Mouse (Mus musculus): ENCODE data around the gene Nanos3.

Nanos3 gene

GRCm38 (mm10) chr8:84201545-84202245 lies 16.7 kb upstream of the Nanos3 start:
- no peak for DNase-seq (ENCODE audit: low spot score)

GRCm38 (mm10) chr8:84200652-84201544 lies 15.9 kb upstream of the Nanos3 start:
- no peak for DNase-seq (ENCODE audit: low spot score)

GRCm38 (mm10) chr8:84200126-84200555 lies 15.1 kb upstream of the Nanos3 start:
- DNase-seq (ENCODE audit: low spot score): no peak

GRCm38 (mm10) chr8:84199348-84200125 lies 14.5 kb upstream of the Nanos3 start:
- DNase-seq (ENCODE audit: low spot score): no peak

- DNase-seq (ENCODE audit: low spot score): no peak
Observed at GRCm38 (mm10) chr8:84198871-84199270, 13.9 kb upstream of the Nanos3 start.

- peak; percentile 82 for DNase-seq (ENCODE audit: low spot score)
Observed at GRCm38 (mm10) chr8:84197922-84198774, 13.1 kb upstream of the Nanos3 start.

- no peak for DNase-seq (ENCODE audit: low spot score)
Observed at GRCm38 (mm10) chr8:84197141-84197921, 12.3 kb upstream of the Nanos3 start.

- DNase-seq (ENCODE audit: low spot score): no peak
Observed at GRCm38 (mm10) chr8:84194224-84194743, 9.3 kb upstream of the Nanos3 start.

- DNase-seq (ENCODE audit: low spot score): no peak
Observed at GRCm38 (mm10) chr8:84193566-84193965, 8.5 kb upstream of the Nanos3 start.

- no peak for DNase-seq (ENCODE audit: low spot score)
Observed at GRCm38 (mm10) chr8:84193161-84193560, 8.1 kb upstream of the Nanos3 start.

- DNase-seq (ENCODE audit: low spot score): peak; percentile 69
Observed at GRCm38 (mm10) chr8:84192555-84192954, 7.5 kb upstream of the Nanos3 start.

- DNase-seq (ENCODE audit: low spot score): peak; percentile 74
Observed at GRCm38 (mm10) chr8:84192023-84192422, 7.0 kb upstream of the Nanos3 start.

- no peak for DNase-seq (ENCODE audit: low spot score)
Observed at GRCm38 (mm10) chr8:84190191-84190867, 5.3 kb upstream of the Nanos3 start.

- no peak for DNase-seq (ENCODE audit: low spot score)
Observed at GRCm38 (mm10) chr8:84189603-84190002, 4.6 kb upstream of the Nanos3 start.

- no peak for DNase-seq (ENCODE audit: low spot score)
Observed at GRCm38 (mm10) chr8:84188671-84189070, 3.7 kb upstream of the Nanos3 start.

- peak; percentile 78 for DNase-seq (ENCODE audit: low spot score)
Observed at GRCm38 (mm10) chr8:84187065-84187755, 2.2 kb upstream of the Nanos3 start.

- peak; percentile 82 for DNase-seq (ENCODE audit: low spot score)
Observed at GRCm38 (mm10) chr8:84186547-84186946, 1.5 kb upstream of the Nanos3 start.

GRCm38 (mm10) chr8:84184085-84185043 lies 653 bp downstream of the Nanos3 start:
- DNase-seq (ENCODE audit: low spot score): no peak
